Mouse (Mus musculus) C2C12 (cell line): ENCODE measurements around the gene Zfp574.

Experiments
- CEBPB ChIP-seq: IDR thresholded peaks from one replicate; pipeline ENCODE4 v1.6.1; 2011; ENCODE audit warnings: low read depth, mild to moderate bottlenecking, control low read depth, moderate library complexity
- CTCF ChIP-seq: IDR thresholded peaks from one replicate; pipeline ENCODE4 v1.5.1; 2011; ENCODE audit not compliant: control insufficient read depth, insufficient read depth, insufficient read length
- MAX ChIP-seq: IDR thresholded peaks from one replicate; pipeline ENCODE4 v1.6.1; 2011; ENCODE audit warnings: mild to moderate bottlenecking, control low read depth
- MYOD1 ChIP-seq: IDR thresholded peaks from one replicate; pipeline ENCODE4 v1.6.1; 2011; ENCODE audit warnings: low read depth; ENCODE audit not compliant: control insufficient read depth, insufficient read length
- USF1 ChIP-seq: IDR thresholded peaks from one replicate; pipeline ENCODE4 v1.6.1; 2011; ENCODE audit warnings: low read depth, mild to moderate bottlenecking, control low read depth, moderate library complexity

DNA sequence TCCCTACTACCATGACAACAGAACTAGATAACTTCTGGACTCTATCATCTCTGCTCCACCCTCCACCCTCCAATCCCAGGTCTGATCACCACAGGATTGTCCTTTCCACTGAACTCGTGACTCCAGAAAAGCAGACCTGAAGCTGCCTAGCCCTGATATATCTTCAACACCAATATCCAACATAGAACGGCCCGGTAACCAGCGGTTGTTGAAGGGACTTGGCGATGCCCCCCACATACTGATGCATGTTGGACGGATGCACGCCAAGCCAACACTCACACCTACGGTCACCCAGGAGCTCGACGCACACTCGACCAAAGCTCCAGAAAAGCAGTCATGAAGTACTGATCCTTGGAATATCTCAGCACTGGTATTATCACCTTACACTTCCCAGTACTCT, 58.9 kb downstream of the Zfp574 start:
- TF ChIP-seq USF1 = no peak
- no peak for TF ChIP-seq CTCF
- no peak for TF ChIP-seq MYOD1
- TF ChIP-seq CEBPB = no peak
- TF ChIP-seq MAX = no peak
